Mouse (Mus musculus) ES-Bruce4 (cell line): ENCODE results near the gene Mgat5.

Experiments used
- CTCF ChIP-seq: IDR thresholded peaks from one replicate; pipeline ENCODE4 v1.8.1; 2011; ENCODE audit warnings: low read depth, low read length
- EP300 ChIP-seq: IDR thresholded peaks from 2 replicates; pipeline ENCODE4 v1.6.1; 2011; ENCODE audit warnings: low read depth, low read length; ENCODE audit not compliant: insufficient read depth
- POLR2A ChIP-seq: IDR thresholded peaks from one replicate; pipeline ENCODE4 v1.8.1; 2011; ENCODE audit warnings: low read length; ENCODE audit not compliant: insufficient read depth

GRCm38 (mm10) chr1:127420795-127421194, 216.0 kb downstream of the Mgat5 start:
- no peak for TF ChIP-seq EP300
- no peak for TF ChIP-seq CTCF
- no peak for TF ChIP-seq POLR2A
